Mouse (Mus musculus): ENCODE measurements at regions not wholly inside any gene's neighbourhood (a gene's known extent, or its start where the extent isn't known, plus 50 kb on each side); places are given as distances from the start of the nearest gene placed in this dataset.

DNA sequence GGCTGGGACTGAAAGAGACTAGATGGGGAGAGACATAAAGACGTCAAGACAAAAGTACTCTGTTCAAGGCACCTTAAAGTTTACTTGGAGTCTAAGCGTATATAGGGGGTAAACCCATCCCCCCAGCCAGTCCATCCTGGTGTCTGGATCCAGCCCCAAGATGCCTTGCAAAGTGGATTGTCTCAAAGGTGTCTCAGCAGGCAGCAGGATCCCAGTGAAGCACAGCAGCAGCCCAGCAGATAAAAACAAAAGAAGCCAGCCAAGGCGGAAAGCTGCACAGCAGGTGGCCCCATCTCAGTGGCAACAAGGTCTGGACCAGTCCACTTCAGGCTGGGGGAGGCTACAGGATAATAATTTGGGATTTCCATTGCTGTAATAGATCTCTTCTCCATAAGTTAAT, 72.0 kb upstream of the Col5a2 start:
- Histone ChIP-seq H3K27me3 (ENCODE audit: control insufficient read depth, insufficient read depth, low read length) (no peaks in the 10 kb centered on the region), H3K9me3 (ENCODE audit: control insufficient read depth, low read length) (no peaks in the 10 kb centered on the region), H3K4me1 (replicated peaks; ENCODE audit: control insufficient read depth, insufficient read depth, low read length) (no peaks in the 10 kb centered on the region), H3K27ac (no peak overlapping the region), H3K36me3 (replicated peaks; ENCODE audit: control insufficient read depth, insufficient read depth) (no peaks in the 10 kb centered on the region), H3K4me3 (replicated peaks; ENCODE audit: low read length) (no peak overlapping the region), H3K4me2 (replicated peaks) (no peak overlapping the region), H3K9ac (no peak overlapping the region)
- ATAC-seq (ENCODE audit: low FRiP score) (no peak), DNase-seq (ENCODE audit: low spot score) (no peak)
- WGBS: 8% methylated on average over 3 of the region's 3 CpGs

DNA sequence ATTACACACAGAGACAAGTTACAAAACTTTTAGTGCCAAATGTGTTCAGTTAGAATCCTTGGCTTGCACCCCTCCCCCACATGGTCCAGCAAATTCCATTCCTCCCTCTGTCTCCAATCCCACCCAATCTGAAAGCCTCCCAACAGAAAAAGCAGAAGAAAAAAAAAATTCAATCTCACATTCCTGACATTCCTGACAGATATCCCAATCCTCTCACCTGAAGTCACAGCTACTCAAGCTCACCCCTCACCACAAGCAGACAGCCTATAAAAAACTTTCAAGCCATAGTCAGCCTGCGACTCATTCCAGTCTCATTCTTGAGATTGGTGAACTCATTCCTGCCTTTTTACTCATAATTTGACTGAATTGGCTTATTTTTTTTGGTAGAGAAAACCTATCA, 77.4 kb upstream of the Col5a2 start:
- 95% methylated on average over 1 of the region's 1 CpGs for WGBS
- no peak overlapping the region for H3K27ac ChIP-seq
- DNase-seq (ENCODE audit: low spot score) (no peak), ATAC-seq (ENCODE audit: low FRiP score) (no peak)
- no peak overlapping the region for H3K4me3 ChIP-seq (replicated peaks; ENCODE audit: low read length)
- H3K4me2 ChIP-seq (replicated peaks): no peak overlapping the region
- no peaks in the 10 kb centered on the region for H3K4me1 ChIP-seq (replicated peaks; ENCODE audit: control insufficient read depth, insufficient read depth, low read length)
- H3K36me3 ChIP-seq (replicated peaks; ENCODE audit: control insufficient read depth, insufficient read depth): no peaks in the 10 kb centered on the region
- no peaks in the 10 kb centered on the region for H3K9me3 ChIP-seq (ENCODE audit: control insufficient read depth, low read length)
- no peak overlapping the region for H3K9ac ChIP-seq
- no peaks in the 10 kb centered on the region for H3K27me3 ChIP-seq (ENCODE audit: control insufficient read depth, insufficient read depth, low read length)

GRCm38 (mm10) chr1:45587351-45588025, 84.4 kb upstream of the Col5a2 start:
- WGBS: 81% methylated on average over 9 of the region's 9 CpGs
- Histone ChIP-seq H3K4me3 (replicated peaks; ENCODE audit: low read length) (no peak overlapping the region), H3K4me2 (replicated peaks) (no peak overlapping the region), H3K4me1 (replicated peaks; ENCODE audit: control insufficient read depth, insufficient read depth, low read length) (no peaks in the 10 kb centered on the region), H3K27ac (no peak overlapping the region), H3K36me3 (replicated peaks; ENCODE audit: control insufficient read depth, insufficient read depth) (no peaks in the 10 kb centered on the region), H3K27me3 (ENCODE audit: control insufficient read depth, insufficient read depth, low read length) (no peaks in the 10 kb centered on the region), H3K9ac (no peak overlapping the region), H3K9me3 (ENCODE audit: control insufficient read depth, low read length) (no peaks in the 10 kb centered on the region)
- DNase-seq (ENCODE audit: low spot score): no peak
- no peak for ATAC-seq (ENCODE audit: low FRiP score)

DNA sequence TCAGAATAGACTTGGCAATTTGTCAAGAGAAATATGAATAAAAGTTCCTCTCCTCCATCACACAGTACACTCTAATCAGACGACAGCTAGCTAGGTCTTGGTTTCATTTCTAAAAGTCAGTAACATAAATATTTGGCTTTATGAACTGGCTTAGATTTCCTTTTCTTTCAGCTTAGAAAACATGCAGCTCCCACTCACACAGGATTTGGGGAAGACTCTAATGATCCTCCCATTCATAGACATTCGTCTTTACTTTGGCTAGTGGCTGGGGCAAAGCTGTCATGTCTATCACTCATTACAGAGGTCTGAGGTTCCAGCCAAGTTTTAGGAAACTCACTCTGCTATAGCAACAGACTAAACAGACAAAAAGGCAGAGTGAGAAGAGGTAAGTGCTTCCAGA, 94.2 kb upstream of the Col5a2 start:
- Histone ChIP-seq H3K27ac (no peak overlapping the region), H3K4me1 (replicated peaks; ENCODE audit: control insufficient read depth, insufficient read depth, low read length) (no peaks in the 10 kb centered on the region), H3K9ac (no peak overlapping the region), H3K36me3 (replicated peaks; ENCODE audit: control insufficient read depth, insufficient read depth) (no peaks in the 10 kb centered on the region), H3K4me2 (replicated peaks) (no peak overlapping the region), H3K9me3 (ENCODE audit: control insufficient read depth, low read length) (no peaks in the 10 kb centered on the region), H3K27me3 (ENCODE audit: control insufficient read depth, insufficient read depth, low read length) (no peaks in the 10 kb centered on the region), H3K4me3 (replicated peaks; ENCODE audit: low read length) (no peak overlapping the region)
- ATAC-seq (ENCODE audit: low FRiP score) (no peak), DNase-seq (ENCODE audit: low spot score) (no peak)
- 65% methylated on average over 2 of the region's 2 CpGs for WGBS

GRCm38 (mm10) chr1:45599421-45599820, 96.3 kb upstream of the Col5a2 start:
- no peak overlapping the region for H3K27ac ChIP-seq
- ATAC-seq (ENCODE audit: low FRiP score): no peak
- no peak for DNase-seq (ENCODE audit: low spot score)
- no peaks in the 10 kb centered on the region for H3K4me1 ChIP-seq (replicated peaks; ENCODE audit: control insufficient read depth, insufficient read depth, low read length)
- H3K27me3 ChIP-seq (ENCODE audit: control insufficient read depth, insufficient read depth, low read length): no peaks in the 10 kb centered on the region
- WGBS: 68% methylated on average over 1 of the region's 1 CpGs
- no peaks in the 10 kb centered on the region for H3K36me3 ChIP-seq (replicated peaks; ENCODE audit: control insufficient read depth, insufficient read depth)
- H3K9me3 ChIP-seq (ENCODE audit: control insufficient read depth, low read length): no peaks in the 10 kb centered on the region
- no peak overlapping the region for H3K4me3 ChIP-seq (replicated peaks; ENCODE audit: low read length)
- no peak overlapping the region for H3K4me2 ChIP-seq (replicated peaks)
- no peak overlapping the region for H3K9ac ChIP-seq

- WGBS: 94% methylated on average over 3 of the region's 3 CpGs
- H3K9me3 ChIP-seq (ENCODE audit: control insufficient read depth, low read length): no peaks in the 10 kb centered on the region
- no peaks in the 10 kb centered on the region for H3K36me3 ChIP-seq (replicated peaks; ENCODE audit: control insufficient read depth, insufficient read depth)
- H3K4me3 ChIP-seq (replicated peaks; ENCODE audit: low read length): no peak overlapping the region
- ATAC-seq (ENCODE audit: low FRiP score) (no peak), DNase-seq (ENCODE audit: low spot score) (no peak)
- no peak overlapping the region for H3K27ac ChIP-seq
- H3K4me2 ChIP-seq (replicated peaks): no peak overlapping the region
- H3K27me3 ChIP-seq (ENCODE audit: control insufficient read depth, insufficient read depth, low read length): no peaks in the 10 kb centered on the region
- H3K9ac ChIP-seq: no peak overlapping the region
- no peaks in the 10 kb centered on the region for H3K4me1 ChIP-seq (replicated peaks; ENCODE audit: control insufficient read depth, insufficient read depth, low read length)
Measured at GRCm38 (mm10) chr1:45600011-45600410, 96.9 kb upstream of the Col5a2 start.

DNA sequence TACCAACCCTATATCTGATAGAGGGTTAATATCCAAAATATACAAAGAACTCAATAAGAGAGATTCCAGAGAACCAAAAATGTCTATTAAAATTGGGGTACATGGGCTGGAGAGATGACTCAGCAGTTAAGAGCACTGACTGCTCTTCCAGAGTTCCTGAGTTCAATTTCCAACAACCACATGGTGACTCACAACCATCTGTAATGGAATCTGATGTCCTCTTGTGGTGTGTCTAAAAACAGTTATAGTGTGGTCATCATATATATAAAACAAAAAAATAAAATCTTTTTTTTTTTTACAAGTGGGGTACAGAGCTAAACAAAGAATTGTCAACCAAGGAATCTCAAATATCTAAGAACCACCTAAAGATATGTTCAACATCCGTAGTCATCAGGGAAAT, 102.5 kb upstream of the Col5a2 start:
- no peak overlapping the region for H3K9ac ChIP-seq
- H3K9me3 ChIP-seq (ENCODE audit: control insufficient read depth, low read length): no peaks in the 10 kb centered on the region
- no peak overlapping the region for H3K27ac ChIP-seq
- H3K4me2 ChIP-seq (replicated peaks): no peak overlapping the region
- ATAC-seq (ENCODE audit: low FRiP score): no peak
- H3K4me1 ChIP-seq (replicated peaks; ENCODE audit: control insufficient read depth, insufficient read depth, low read length): no peaks in the 10 kb centered on the region
- no peak for DNase-seq (ENCODE audit: low spot score)
- no peak overlapping the region for H3K4me3 ChIP-seq (replicated peaks; ENCODE audit: low read length)
- no peaks in the 10 kb centered on the region for H3K36me3 ChIP-seq (replicated peaks; ENCODE audit: control insufficient read depth, insufficient read depth)
- 92% methylated on average over 1 of the region's 1 CpGs for WGBS
- H3K27me3 ChIP-seq (ENCODE audit: control insufficient read depth, insufficient read depth, low read length): no peaks in the 10 kb centered on the region

DNA sequence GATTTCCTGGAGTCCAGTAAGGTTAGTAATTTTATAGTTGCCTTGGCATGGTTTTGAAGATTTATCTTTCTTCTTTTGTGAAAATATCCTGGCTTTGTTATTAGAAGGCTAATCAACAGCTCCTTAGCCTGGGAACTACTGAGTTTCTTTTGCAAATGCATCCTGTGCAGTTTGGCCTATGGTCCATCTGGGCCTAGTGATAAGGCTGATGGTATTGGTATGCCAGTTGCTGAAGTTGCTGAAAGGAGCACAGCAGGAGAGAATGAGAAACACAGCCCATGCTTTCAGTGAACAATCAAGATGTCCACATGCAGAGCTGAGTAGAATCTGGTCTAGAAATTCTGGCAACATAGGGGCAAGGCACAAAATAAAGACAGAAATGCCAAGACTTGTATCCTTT, 105.2 kb upstream of the Col5a2 start:
- no peak for ATAC-seq (ENCODE audit: low FRiP score)

DNA sequence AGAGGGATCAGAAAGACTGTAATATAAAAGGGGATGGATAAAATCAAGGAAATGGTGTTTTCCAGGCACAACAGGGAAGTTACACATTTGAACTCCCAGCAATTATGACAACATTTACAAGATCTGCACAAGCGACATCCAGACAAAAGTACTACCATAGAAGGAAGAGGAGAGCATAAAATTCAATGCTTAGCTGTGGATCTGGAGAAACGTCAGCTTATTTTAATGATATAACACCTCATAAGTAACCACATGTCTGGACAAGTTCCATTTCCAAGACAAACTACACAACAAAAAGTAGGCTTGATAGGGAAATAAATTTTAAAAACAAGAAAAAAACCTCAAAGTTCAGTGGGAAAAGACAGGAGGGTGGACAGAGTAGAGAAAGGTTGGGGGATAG, 115.9 kb upstream of the Col5a2 start:
- Histone ChIP-seq H3K27me3 (ENCODE audit: control insufficient read depth, insufficient read depth, low read length) (no peaks in the 10 kb centered on the region), H3K4me3 (replicated peaks; ENCODE audit: low read length) (no peak overlapping the region), H3K4me1 (replicated peaks; ENCODE audit: control insufficient read depth, insufficient read depth, low read length) (no peaks in the 10 kb centered on the region), H3K36me3 (replicated peaks; ENCODE audit: control insufficient read depth, insufficient read depth) (no peaks in the 10 kb centered on the region), H3K9ac (no peak overlapping the region), H3K9me3 (ENCODE audit: control insufficient read depth, low read length) (no peaks in the 10 kb centered on the region), H3K4me2 (replicated peaks) (no peak overlapping the region), H3K27ac (no peak overlapping the region)
- ATAC-seq (ENCODE audit: low FRiP score) (no peak), DNase-seq (ENCODE audit: low spot score) (no peak)
- 85% methylated on average over 2 of the region's 2 CpGs for WGBS

More for the DNA sequence above, 105.2 kb upstream of the Col5a2 start:
- H3K9me3 ChIP-seq (ENCODE audit: control insufficient read depth, low read length): no peaks in the 10 kb centered on the region
- H3K36me3 ChIP-seq (replicated peaks; ENCODE audit: control insufficient read depth, insufficient read depth): no peaks in the 10 kb centered on the region
- H3K4me3 ChIP-seq (replicated peaks; ENCODE audit: low read length): no peak overlapping the region
- no peak overlapping the region for H3K27ac ChIP-seq
- H3K9ac ChIP-seq: no peak overlapping the region
- no peaks in the 10 kb centered on the region for H3K4me1 ChIP-seq (replicated peaks; ENCODE audit: control insufficient read depth, insufficient read depth, low read length)
- H3K27me3 ChIP-seq (ENCODE audit: control insufficient read depth, insufficient read depth, low read length): no peaks in the 10 kb centered on the region
- no peak for DNase-seq (ENCODE audit: low spot score)
- no peak overlapping the region for H3K4me2 ChIP-seq (replicated peaks)

DNA sequence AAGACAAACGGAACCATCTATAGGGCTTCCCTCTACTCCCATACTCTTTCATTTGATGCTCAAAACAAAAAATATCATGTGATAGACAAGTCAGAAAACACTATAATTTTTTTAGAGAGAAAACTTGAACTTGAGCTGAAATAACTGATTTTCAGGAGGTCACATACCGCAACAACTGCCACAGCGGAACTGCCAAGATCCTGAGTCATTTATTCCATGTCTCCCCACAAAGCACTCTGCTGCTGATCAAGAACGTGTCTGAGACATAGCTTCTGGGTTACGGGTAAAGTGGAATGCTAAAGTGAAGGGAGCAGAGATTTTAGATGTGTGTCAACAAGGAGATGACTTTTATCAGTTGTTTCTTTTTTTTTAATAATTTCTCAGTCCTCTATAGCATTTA, 122.8 kb upstream of the Col5a2 start:
- ATAC-seq (ENCODE audit: low FRiP score) (no peak), DNase-seq (ENCODE audit: low spot score) (no peak)
- Histone ChIP-seq H3K4me2 (replicated peaks) (no peak overlapping the region), H3K4me1 (replicated peaks; ENCODE audit: control insufficient read depth, insufficient read depth, low read length) (no peaks in the 10 kb centered on the region), H3K9ac (no peak overlapping the region), H3K27me3 (ENCODE audit: control insufficient read depth, insufficient read depth, low read length) (no peaks in the 10 kb centered on the region), H3K9me3 (ENCODE audit: control insufficient read depth, low read length) (no peaks in the 10 kb centered on the region), H3K27ac (no peak overlapping the region), H3K36me3 (replicated peaks; ENCODE audit: control insufficient read depth, insufficient read depth) (no peaks in the 10 kb centered on the region), H3K4me3 (replicated peaks; ENCODE audit: low read length) (no peak overlapping the region)
- WGBS: 85% methylated on average over 5 of the region's 5 CpGs
